Comparison of ENCODE assay signal across 8 mouse cellular contexts in the genomic region with DNA sequence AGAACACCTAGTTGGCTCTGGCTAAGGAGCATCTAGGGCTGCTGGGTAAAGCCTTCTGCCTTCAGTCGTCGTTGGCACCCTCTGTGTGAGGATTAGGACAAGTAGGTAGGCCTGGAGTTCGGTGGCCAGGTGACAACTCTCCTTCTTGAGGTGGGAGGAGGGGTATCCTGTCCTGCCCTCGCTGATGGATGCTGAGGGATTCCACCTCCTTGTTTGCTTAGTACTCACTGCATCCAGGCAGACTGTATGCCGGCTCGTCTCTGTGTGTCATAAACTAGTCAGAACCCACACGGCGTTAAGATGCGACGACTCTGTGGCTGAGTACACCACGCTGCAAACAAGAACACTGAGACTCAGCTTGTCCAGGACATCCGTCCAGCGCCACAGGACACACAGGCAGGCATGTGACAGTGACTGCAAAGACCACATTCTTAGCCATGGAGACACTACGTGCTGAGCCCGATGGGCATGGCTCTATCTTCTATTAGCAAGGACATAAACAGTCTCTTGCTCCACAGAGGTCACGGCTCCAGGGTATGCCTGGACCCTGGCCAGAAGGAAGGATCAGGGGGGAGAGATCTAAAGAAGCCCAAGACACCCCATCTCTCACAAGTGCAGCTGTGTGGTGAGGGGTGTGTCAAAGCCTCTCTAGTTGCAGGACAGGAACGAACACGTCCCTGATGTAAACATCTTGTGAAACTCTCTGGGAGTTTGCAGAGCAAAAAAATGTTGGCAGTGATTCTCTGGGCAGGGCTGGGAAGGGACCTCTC. TPM values are rescaled to one million over a fixed set of nuclear protein-coding genes. Genes with fewer than 3 reads are reported as not detected.
A peak's percentile ranks its signal among the peaks of the same experiment; 100 is the strongest.
DNase-seq lines count a peak whose midpoint lies in the region; ATAC-seq and TF ChIP-seq lines count a peak whose summit lies in the region.

No protein-coding gene starts in this region.

- TF ChIP-seq EP300 in ES-Bruce4 (IDR thresholded peaks at IDR 0.05; ENCODE audit: insufficient read depth, low read depth, low read length): no peak

- H3K4me3 ChIP-seq in gastrocnemius, adult 2 months: no peak overlapping the region
- peak overlapping the region; percentile 26 for H3K4me3 ChIP-seq in ES-Bruce4 (ENCODE audit: low read depth, low read length)
- no peak overlapping the region for H3K4me3 ChIP-seq in heart, embryonic 11.5 days (ENCODE audit: low read depth, low read length)
- H3K4me3 ChIP-seq in left cerebral cortex, adult 2 months: no peak overlapping the region

- TF ChIP-seq POLR2A in ES-Bruce4 (IDR thresholded peaks at IDR 0.05; ENCODE audit: insufficient read depth, low read length): no peak

- TF ChIP-seq CTCF in gastrocnemius, adult 2 months (IDR thresholded peaks at IDR 0.05): no peak
- no peak for TF ChIP-seq CTCF in ES-Bruce4 (IDR thresholded peaks at IDR 0.05; ENCODE audit: low read depth, low read length)
- TF ChIP-seq CTCF in left cerebral cortex, adult 2 months (IDR thresholded peaks at IDR 0.05): no peak

- no peak overlapping the region for H3K4me2 ChIP-seq in heart, embryonic 11.5 days

- 61% methylated on average over 18 of the region's 18 CpGs for WGBS in heart, embryonic 11.5 days (ENCODE audit: insufficient replicate concordance)

- ATAC-seq in heart, embryonic 11.5 days (replicated peaks; ENCODE audit: insufficient number of reproducible peaks, low FRiP score, low TSS enrichment): 0 out of 2 replicates have a peak, but pooled peaks have one; percentile 14

- intact Hi-C loops in gastrocnemius, adult 2 months (cut with DNase I): no loop called here
- intact Hi-C loops in left cerebral cortex, adult 2 months (cut with DNase I): no loop called here

- DNase-seq in gastrocnemius, adult 2 months: peak; percentile 61
- DNase-seq in gastrocnemius, postnatal 10 days: no peak
- DNase-seq in lung, postnatal 10 days: peak; percentile 90
- no peak for DNase-seq in left cerebral cortex, adult 11 months (ENCODE audit: low spot score)
- no peak for DNase-seq in left cerebral cortex, adult 2 months (ENCODE audit: extremely low spot score in 1 of 2, low spot score in 2 of 2)
- no peak for DNase-seq in spleen, postnatal 10 days (ENCODE audit: low spot score in 2 of 2)

- no peaks in the 10 kb centered on the region for H3K9me3 ChIP-seq in ES-Bruce4 (replicated peaks; ENCODE audit: control insufficient read depth, insufficient read depth, low read length, poor library complexity, severe bottlenecking)
- H3K9me3 ChIP-seq in heart, embryonic 11.5 days (replicated peaks; ENCODE audit: control insufficient read depth, low read length): no peaks in the 10 kb centered on the region

- no peaks in the 10 kb centered on the region for H3K27me3 ChIP-seq in ES-Bruce4 (ENCODE audit: control insufficient read depth, insufficient read depth, low read length, poor library complexity, severe bottlenecking)
- H3K27me3 ChIP-seq in heart, embryonic 11.5 days (ENCODE audit: control insufficient read depth, insufficient read depth, low read length): no peaks in the 10 kb centered on the region

- H3K36me3 ChIP-seq in ES-Bruce4 (ENCODE audit: control insufficient read depth, insufficient read depth, low read length, poor library complexity, severe bottlenecking): peaks cover 17% of the 10 kb centered on the region
- H3K36me3 ChIP-seq in heart, embryonic 11.5 days (ENCODE audit: control insufficient read depth, insufficient read depth, low read length): peaks cover 23% of the 10 kb centered on the region

- H3K4me1 ChIP-seq in ES-Bruce4 (ENCODE audit: control insufficient read depth, insufficient read depth, low read length): peaks cover 9% of the 10 kb centered on the region
- peaks cover 12% of the 10 kb centered on the region; the same call in 1 of the 2 replicates for H3K4me1 ChIP-seq in heart, embryonic 11.5 days (ENCODE audit: control insufficient read depth, insufficient read depth, low read length)

- no peak overlapping the region for H3K9ac ChIP-seq in ES-Bruce4 (ENCODE audit: low read depth, poor library complexity, severe bottlenecking)
- H3K9ac ChIP-seq in heart, embryonic 11.5 days (ENCODE audit: low read depth, low read length): no peak overlapping the region

- H3K27ac ChIP-seq in gastrocnemius, adult 2 months: peak overlapping the region; percentile 50
- H3K27ac ChIP-seq in ES-Bruce4 (ENCODE audit: insufficient read depth, low read length): peak overlapping the region; percentile 54; the same call in 1 of the 2 replicates
- no peak overlapping the region for H3K27ac ChIP-seq in heart, embryonic 11.5 days (ENCODE audit: low read depth, low read length)
- H3K27ac ChIP-seq in left cerebral cortex, adult 2 months: no peak overlapping the region

RNA-seq across cellular contexts. Expression of gene Sik1, which starts 13.6 kb away (rescaled TPM):
- 10 to 100 TPM; 13.4 to 58.6 TPM for total RNA-seq in gastrocnemius, adult 2 months (2021)
- 10 to 100 TPM; 30.6 to 33.2 TPM for total RNA-seq in gastrocnemius, postnatal 10 days (2021)
- polyA plus RNA-seq in ES-Bruce4 (2011; ENCODE audit: insufficient read depth, insufficient read length, low read depth, missing spikeins): 45.1 and 48.4 TPM in 2 replicates
- 21.7 and 24.3 TPM in 2 replicates for polyA plus RNA-seq in heart, embryonic 11.5 days (2014; fragmentation: Nextera tagmentation; extraction: Ambion mirVana)
- 10 to 100 TPM; 24.5 to 39.5 TPM for total RNA-seq in left cerebral cortex, adult 2 months (2021)

Comparison
In these comparisons a context has a peak if more than half of its experiments do, and no peak if none do; other contexts are left out.
1. DNase-seq: peak in gastrocnemius, adult 2 months (single experiment) and lung, postnatal 10 days (single experiment); none in gastrocnemius, postnatal 10 days (single experiment), left cerebral cortex, adult 11 months (single experiment), left cerebral cortex, adult 2 months (0 of 2) and spleen, postnatal 10 days (0 of 2).
2. H3K27ac ChIP-seq: peak in gastrocnemius, adult 2 months (single experiment) and ES-Bruce4 (single experiment); none in heart, embryonic 11.5 days (single experiment) and left cerebral cortex, adult 2 months (single experiment).